Mouse (Mus musculus): ENCODE measurements around the gene Hist1h3b. TPM values are rescaled to one million over a fixed set of nuclear protein-coding genes. Genes with fewer than 3 reads are reported as not detected.
"Not testable (repeated sequence)": the region's sequence is repeated elsewhere in the genome, so short reads cannot be mapped to it uniquely, and the experiment has no call there.

Hist1h3b gene
- polyA plus RNA-seq, 1 experiment from 2014 or later: 10.5 TPM

DNA sequence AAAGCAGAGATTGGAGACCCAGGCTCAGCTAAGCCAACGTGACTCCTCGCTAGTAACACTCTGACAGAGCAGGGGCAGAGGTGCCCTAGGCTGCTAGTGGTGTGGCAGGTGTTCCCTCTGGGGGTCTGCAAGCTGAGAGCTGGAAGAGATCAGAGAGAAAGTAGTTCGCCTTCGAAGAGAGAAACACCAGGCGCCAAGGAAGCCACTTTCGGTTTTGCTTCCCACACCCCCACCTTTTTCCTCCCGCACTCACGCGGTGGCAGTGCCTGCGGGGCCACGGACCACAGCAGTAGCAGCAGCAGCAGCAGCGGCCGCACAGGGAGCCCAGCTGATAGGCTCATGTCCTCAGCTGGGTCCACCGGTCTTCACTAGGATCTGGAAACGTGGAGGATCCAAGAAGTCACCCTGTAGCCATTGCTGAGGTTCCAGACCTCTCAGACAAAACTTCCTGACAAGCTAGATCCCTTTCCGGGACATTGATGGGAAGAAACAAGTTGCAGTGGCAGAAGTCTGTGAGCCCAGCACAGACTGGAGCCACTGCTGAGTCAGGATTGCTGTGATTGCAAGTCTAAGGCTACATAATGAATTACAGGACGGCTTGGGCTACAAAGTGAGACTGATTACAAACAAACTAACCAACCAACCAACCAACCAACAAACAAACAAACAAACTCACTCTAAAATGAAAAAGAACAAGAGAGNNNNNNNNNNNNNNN, 41.5 kb upstream of the Hist1h3b start, which contains the start of gene Hfe:
Hfe (minus strand) TSS at position 481 of the 716 bp plus-strand sequence.
- Histone ChIP-seq H3K27me3 (ENCODE audit: control insufficient read depth, insufficient read depth, low read length) (no peaks in the 10 kb centered on the region), H3K4me1 (ENCODE audit: control insufficient read depth, insufficient read depth, low read length) (no peaks in the 10 kb centered on the region; the same call in 1 of the 2 replicates), H3K4me3 (ENCODE audit: low read depth, low read length) (peak within 1 kb of the TSS; percentile 28), H3K9me3 (replicated peaks; ENCODE audit: control insufficient read depth, low read length) (no peaks in the 10 kb centered on the region), H3K9ac (replicated peaks; ENCODE audit: low read length) (peak within 1 kb of the TSS; percentile 57), H3K27ac (replicated peaks; ENCODE audit: low read depth, low read length) (peak within 1 kb of the TSS; percentile 8; the same call in 1 of the 2 replicates), H3K4me2 (ENCODE audit: low read depth, low read length) (peak within 1 kb of the TSS; percentile 58), H3K36me3 (replicated peaks; ENCODE audit: control insufficient read depth, insufficient read depth, low read depth, low read length) (no peaks in the 10 kb centered on the region)
- DNase-seq (ENCODE audit: low spot score) (peak; percentile 62), ATAC-seq (replicated peaks; ENCODE audit: insufficient number of reproducible peaks, low FRiP score, low TSS enrichment, low read depth) (no peak)
- 4% methylated on average over 17 of the region's 17 CpGs for WGBS

DNA sequence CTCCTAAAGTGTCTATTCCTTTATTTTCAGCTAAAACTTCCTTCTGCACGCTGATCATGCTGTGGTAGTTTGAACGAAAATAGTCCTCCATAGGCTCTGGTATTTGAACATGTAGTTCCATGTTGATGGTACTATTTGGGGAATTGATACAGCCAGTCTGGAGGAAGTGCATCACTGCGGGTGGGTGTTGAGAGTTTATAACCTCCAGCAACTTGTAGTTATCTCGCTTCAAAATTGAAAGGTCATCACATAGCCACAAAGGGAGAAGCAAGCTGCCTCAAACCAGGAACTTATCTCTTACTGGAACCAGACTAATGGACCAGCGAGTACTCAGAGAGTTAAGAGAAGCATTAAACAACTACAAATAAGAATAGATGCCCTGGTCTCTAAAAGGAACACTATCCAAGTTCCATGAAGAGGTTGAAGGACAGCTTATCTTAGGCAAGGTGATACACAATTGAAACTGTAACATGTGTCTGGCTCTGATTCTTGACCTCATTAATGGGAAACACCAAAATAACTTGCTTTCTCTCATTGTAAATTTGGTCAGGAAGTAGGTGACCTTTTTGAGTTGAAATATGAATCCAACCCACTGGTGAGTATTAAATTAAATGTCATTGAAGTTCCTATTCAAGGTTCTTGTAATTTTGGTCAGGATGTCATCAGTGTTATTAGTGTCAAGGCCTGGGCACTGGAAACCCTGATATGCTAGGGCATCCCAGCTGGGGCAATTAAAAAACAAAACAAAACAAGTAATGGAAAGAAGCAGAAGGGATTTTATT, 35.6 kb upstream of the Hist1h3b start:
- ATAC-seq (replicated peaks; ENCODE audit: insufficient number of reproducible peaks, low FRiP score, low TSS enrichment, low read depth) (no peak), DNase-seq (ENCODE audit: low spot score) (no peak)
- Histone ChIP-seq H3K4me2 (ENCODE audit: low read depth, low read length) (no peak overlapping the region), H3K27me3 (ENCODE audit: control insufficient read depth, insufficient read depth, low read length) (no peaks in the 10 kb centered on the region), H3K36me3 (replicated peaks; ENCODE audit: control insufficient read depth, insufficient read depth, low read depth, low read length) (no peaks in the 10 kb centered on the region), H3K9ac (replicated peaks; ENCODE audit: low read length) (no peak overlapping the region), H3K9me3 (replicated peaks; ENCODE audit: control insufficient read depth, low read length) (no peaks in the 10 kb centered on the region), H3K4me3 (ENCODE audit: low read depth, low read length) (no peak overlapping the region), H3K27ac (replicated peaks; ENCODE audit: low read depth, low read length) (no peak overlapping the region), H3K4me1 (ENCODE audit: control insufficient read depth, insufficient read depth, low read length) (no peaks in the 10 kb centered on the region)
- WGBS: 85% methylated on average over 5 of the region's 5 CpGs

DNA sequence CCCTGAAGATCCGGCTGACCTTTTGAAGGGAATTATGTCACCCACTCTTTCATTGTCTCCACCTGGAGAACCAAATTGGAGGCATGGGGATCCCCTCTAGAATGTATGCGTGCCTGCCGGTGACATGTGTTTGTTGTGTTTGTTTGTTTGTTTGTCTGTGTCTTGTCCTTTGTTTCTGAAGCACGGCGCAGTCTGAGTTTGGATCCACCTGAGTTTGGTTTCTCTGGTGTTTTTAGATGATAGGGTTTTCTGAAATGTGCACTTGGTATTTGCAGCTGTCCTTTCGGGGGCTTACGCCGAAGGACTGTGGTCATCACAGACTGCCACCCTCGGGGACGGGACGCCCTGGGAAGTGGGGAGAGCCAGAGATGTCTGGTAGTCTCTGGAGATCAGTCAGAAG, 34.9 kb upstream of the Hist1h3b start:
- DNase-seq (ENCODE audit: low spot score) (no peak), ATAC-seq (replicated peaks; ENCODE audit: insufficient number of reproducible peaks, low FRiP score, low TSS enrichment, low read depth) (no peak)
- whole genome bisulfite sequencing: 57% methylated on average over 11 of the region's 11 CpGs
- Histone ChIP-seq H3K9ac (replicated peaks; ENCODE audit: low read length) (no peak overlapping the region), H3K4me1 (ENCODE audit: control insufficient read depth, insufficient read depth, low read length) (no peaks in the 10 kb centered on the region), H3K4me2 (ENCODE audit: low read depth, low read length) (no peak overlapping the region), H3K27ac (replicated peaks; ENCODE audit: low read depth, low read length) (no peak overlapping the region), H3K4me3 (ENCODE audit: low read depth, low read length) (no peak overlapping the region), H3K36me3 (replicated peaks; ENCODE audit: control insufficient read depth, insufficient read depth, low read depth, low read length) (no peaks in the 10 kb centered on the region), H3K27me3 (ENCODE audit: control insufficient read depth, insufficient read depth, low read length) (no peaks in the 10 kb centered on the region), H3K9me3 (replicated peaks; ENCODE audit: control insufficient read depth, low read length) (no peaks in the 10 kb centered on the region)

DNA sequence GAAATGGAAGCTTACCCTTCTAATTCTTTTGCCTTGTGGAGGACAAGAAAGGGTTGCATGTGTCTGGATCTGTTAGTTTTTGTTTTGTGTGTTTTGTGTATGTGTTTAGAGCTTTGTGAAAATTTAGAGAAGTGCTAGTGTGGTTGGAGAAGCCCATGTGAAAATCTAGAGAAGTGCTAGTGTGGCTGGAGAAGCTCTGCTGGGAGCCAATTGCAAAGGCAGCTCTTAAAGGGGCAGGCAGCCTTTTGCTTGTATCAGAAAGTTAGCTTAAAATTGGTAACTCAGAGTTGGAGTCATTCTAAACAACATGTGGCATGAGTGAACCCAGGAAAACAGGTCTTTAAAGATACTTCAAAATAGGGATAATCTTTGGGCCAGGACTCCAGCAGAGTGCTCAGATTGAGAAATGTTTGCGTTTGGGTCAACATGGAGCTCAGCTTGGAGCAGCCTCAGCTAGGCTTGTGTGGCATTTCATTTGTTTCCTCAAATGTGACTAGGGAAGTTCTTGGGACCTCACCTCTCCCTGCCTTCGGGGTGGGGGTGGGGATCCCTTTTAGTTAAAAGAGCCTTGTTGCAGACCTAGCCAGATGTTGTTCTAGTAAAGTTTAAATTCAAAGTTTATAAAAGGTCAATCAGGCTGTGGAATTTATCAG, 34.3 kb upstream of the Hist1h3b start:
- not testable (repeated sequence) for DNase-seq (ENCODE audit: low spot score); H3K4me3 ChIP-seq (ENCODE audit: low read depth, low read length); H3K9me3 ChIP-seq (replicated peaks; ENCODE audit: control insufficient read depth, low read length); H3K27me3 ChIP-seq (ENCODE audit: control insufficient read depth, insufficient read depth, low read length); ATAC-seq (replicated peaks; ENCODE audit: insufficient number of reproducible peaks, low FRiP score, low TSS enrichment, low read depth); H3K4me1 ChIP-seq (ENCODE audit: control insufficient read depth, insufficient read depth, low read length); H3K9ac ChIP-seq (replicated peaks; ENCODE audit: low read length); H3K36me3 ChIP-seq (replicated peaks; ENCODE audit: control insufficient read depth, insufficient read depth, low read depth, low read length); H3K27ac ChIP-seq (replicated peaks; ENCODE audit: low read depth, low read length); H3K4me2 ChIP-seq (ENCODE audit: low read depth, low read length)
- 8% methylated on average over 2 of the region's 2 CpGs for WGBS

DNA sequence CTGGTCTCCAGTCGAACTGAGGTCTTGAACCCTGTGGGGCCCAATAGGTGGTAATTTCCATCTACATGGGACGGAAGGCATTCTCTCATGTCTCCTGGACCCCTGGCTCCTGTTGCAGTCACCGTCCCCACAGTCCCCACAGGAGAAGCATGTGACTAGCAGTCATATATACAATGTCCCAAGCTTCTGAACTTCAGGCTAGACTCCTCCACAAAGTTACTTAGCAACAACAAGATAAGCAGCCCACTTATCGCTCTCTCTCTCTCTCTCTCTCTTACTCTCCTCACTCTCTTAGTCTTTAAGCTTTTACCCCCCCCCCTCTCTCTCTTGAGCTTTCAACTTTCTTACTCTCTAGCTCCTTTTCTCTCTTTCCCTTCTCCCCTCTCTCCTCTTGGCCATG, 27.8 kb upstream of the Hist1h3b start:
- Histone ChIP-seq H3K4me1 (ENCODE audit: control insufficient read depth, insufficient read depth, low read length) (no peaks in the 10 kb centered on the region), H3K36me3 (replicated peaks; ENCODE audit: control insufficient read depth, insufficient read depth, low read depth, low read length) (no peaks in the 10 kb centered on the region), H3K9me3 (replicated peaks; ENCODE audit: control insufficient read depth, low read length) (no peaks in the 10 kb centered on the region), H3K4me3 (ENCODE audit: low read depth, low read length) (no peak overlapping the region), H3K27me3 (ENCODE audit: control insufficient read depth, insufficient read depth, low read length) (no peaks in the 10 kb centered on the region), H3K27ac (replicated peaks; ENCODE audit: low read depth, low read length) (no peak overlapping the region), H3K9ac (replicated peaks; ENCODE audit: low read length) (no peak overlapping the region), H3K4me2 (ENCODE audit: low read depth, low read length) (no peak overlapping the region)
- no peak for ATAC-seq (replicated peaks; ENCODE audit: insufficient number of reproducible peaks, low FRiP score, low TSS enrichment, low read depth)
- WGBS: 84% methylated on average over 4 of the region's 4 CpGs
- DNase-seq (ENCODE audit: low spot score): no peak

DNA sequence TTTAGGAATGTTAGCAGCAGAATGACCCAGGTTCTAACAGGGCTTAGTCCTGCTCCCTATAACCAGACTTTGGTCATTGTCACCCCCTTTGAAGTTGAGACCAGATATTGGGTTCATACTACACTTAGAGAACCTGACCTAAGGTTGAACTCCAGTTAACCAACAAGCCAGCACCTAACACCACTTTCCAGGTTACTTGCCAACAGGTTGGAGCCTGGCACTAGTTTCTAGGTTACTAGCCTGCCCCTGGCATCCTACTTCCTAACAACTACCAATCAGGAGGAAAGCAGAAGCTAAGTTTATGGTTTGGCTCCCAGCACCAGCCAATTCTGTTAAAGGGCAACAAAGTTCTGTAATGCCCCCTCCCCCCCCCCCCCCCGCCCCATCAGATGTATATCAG, 26.9 kb upstream of the Hist1h3b start:
- no CpG with 5 or more reads among the region's 1 CpGs for WGBS
- Histone ChIP-seq H3K27me3 (ENCODE audit: control insufficient read depth, insufficient read depth, low read length) (no peaks in the 10 kb centered on the region), H3K27ac (replicated peaks; ENCODE audit: low read depth, low read length) (no peak overlapping the region), H3K4me3 (ENCODE audit: low read depth, low read length) (no peak overlapping the region), H3K36me3 (replicated peaks; ENCODE audit: control insufficient read depth, insufficient read depth, low read depth, low read length) (no peaks in the 10 kb centered on the region), H3K9me3 (replicated peaks; ENCODE audit: control insufficient read depth, low read length) (no peaks in the 10 kb centered on the region), H3K4me2 (ENCODE audit: low read depth, low read length) (no peak overlapping the region), H3K4me1 (ENCODE audit: control insufficient read depth, insufficient read depth, low read length) (no peaks in the 10 kb centered on the region), H3K9ac (replicated peaks; ENCODE audit: low read length) (no peak overlapping the region)
- DNase-seq (ENCODE audit: low spot score) (no peak), ATAC-seq (replicated peaks; ENCODE audit: insufficient number of reproducible peaks, low FRiP score, low TSS enrichment, low read depth) (no peak)

DNA sequence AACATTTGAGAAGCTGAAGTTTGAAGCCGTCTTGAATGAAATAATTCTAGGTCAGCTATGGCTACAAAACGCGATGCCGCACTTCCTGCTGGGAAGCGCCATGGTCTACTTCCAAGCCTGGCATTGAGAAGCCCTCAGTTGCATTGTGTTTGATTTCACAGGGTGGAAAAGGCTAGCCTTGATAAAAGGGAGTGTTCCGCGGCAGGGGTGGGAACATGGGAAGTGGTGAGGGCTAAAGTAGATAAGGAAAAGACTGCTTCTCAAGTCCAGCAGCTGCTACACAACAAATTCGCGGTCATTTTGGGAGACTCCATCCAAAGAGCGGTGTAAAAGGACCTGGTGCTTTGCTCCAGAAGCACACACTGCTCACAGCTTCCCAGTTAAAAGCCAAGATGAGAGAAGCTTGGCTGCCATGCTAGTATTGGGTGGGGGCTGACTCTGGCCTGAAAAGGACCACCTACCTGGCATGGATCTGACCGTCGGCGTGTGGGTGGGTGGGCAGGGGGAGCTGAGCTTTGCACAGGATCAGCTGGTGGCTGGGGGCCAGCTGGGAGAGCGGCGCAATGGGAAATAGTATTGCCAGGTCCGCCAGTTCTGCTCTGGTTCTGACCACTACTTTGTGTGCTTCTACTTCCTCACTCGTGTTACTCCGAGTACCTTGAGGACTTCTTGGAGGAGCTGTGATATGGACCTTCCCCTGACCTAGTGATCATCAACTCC, 23.4 kb upstream of the Hist1h3b start:
- no peaks in the 10 kb centered on the region for H3K9me3 ChIP-seq (replicated peaks; ENCODE audit: control insufficient read depth, low read length)
- no peak for DNase-seq (ENCODE audit: low spot score)
- no peak overlapping the region for H3K27ac ChIP-seq (replicated peaks; ENCODE audit: low read depth, low read length)
- H3K27me3 ChIP-seq (ENCODE audit: control insufficient read depth, insufficient read depth, low read length): no peaks in the 10 kb centered on the region
- H3K4me1 ChIP-seq (ENCODE audit: control insufficient read depth, insufficient read depth, low read length): no peaks in the 10 kb centered on the region
- H3K9ac ChIP-seq (replicated peaks; ENCODE audit: low read length): no peak overlapping the region
- H3K4me3 ChIP-seq (ENCODE audit: low read depth, low read length): no peak overlapping the region
- ATAC-seq (replicated peaks; ENCODE audit: insufficient number of reproducible peaks, low FRiP score, low TSS enrichment, low read depth): no peak
- no peak overlapping the region for H3K4me2 ChIP-seq (ENCODE audit: low read depth, low read length)
- no peaks in the 10 kb centered on the region for H3K36me3 ChIP-seq (replicated peaks; ENCODE audit: control insufficient read depth, insufficient read depth, low read depth, low read length)
- 87% methylated on average over 18 of the region's 18 CpGs for WGBS
